Mouse (Mus musculus) bone marrow, adult 2 months (tissue): Measurements from ENCODE around the gene Sertad3.
"Not testable (repeated sequence)": the region's sequence is repeated elsewhere in the genome, so short reads cannot be mapped to it uniquely, and the experiment has no call there.

Experiments used
- CTCF ChIP-seq: fragments of 200-500 bp; IDR thresholded peaks from 2 replicates; pipeline ENCODE4 v1.5.1; 2011; ENCODE audit warnings: low read length, control low read depth; ENCODE audit not compliant: control insufficient read depth, insufficient read depth
- POLR2A ChIP-seq: fragments of 200-500 bp; IDR thresholded peaks from 2 replicates; pipeline ENCODE4 v1.6.1; 2011; ENCODE audit warnings: low read depth, mild to moderate bottlenecking, control low read depth, low read length, borderline replicate concordance; ENCODE audit not compliant: control insufficient read depth

DNA sequence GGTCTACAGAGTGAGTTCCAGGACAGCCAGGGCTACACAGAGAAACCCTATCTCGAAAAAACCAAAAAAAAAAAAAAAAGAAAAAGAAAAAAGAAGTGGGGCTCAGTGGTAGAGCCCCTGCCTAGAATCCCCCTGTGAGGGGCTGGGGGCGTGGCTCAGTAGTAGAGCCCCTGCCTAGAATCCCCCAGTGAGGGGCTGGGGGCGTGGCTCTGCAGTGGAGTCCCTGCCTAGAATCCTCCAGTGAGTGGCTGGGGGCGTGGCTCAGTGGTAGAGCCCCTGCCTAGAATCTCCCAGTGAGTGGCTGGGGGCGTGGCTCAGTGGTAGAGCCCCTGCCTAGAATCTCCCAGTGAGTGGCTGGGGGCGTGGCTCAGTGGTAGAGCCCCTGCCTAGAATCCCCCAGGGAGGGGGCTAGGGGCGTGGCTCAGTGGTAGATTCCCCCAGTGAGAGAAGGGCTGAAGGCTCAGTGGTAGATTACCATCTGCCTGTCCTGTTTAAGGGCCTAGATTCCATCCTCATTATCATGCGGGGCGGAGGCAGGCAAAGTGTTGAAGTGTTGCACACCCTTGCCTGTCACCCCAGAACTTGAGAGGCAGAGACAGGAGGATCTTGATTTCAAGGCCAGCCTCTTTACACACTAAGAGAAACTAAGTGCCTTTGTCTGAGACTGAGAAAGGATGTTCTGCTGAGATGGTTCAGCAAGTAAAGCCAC is 21.2 kb downstream of the Sertad3 start:
- TF ChIP-seq CTCF, POLR2A: not testable (repeated sequence)
